Mouse (Mus musculus) B cell, adult 62 days (primary cell): ENCODE measurements around the gene Stfa3. TPM values are rescaled to one million over a fixed set of nuclear protein-coding genes. Genes with fewer than 3 reads are reported as not detected.

Experiments used
- total RNA-seq: library from RNA; stranded (reverse); gene quantifications from 4 replicates; pipeline ENCODE4 v1.2.4, GENCODE M21; 2023

Gene Stfa3
- total RNA-seq = not detected in 4 replicates

DNA sequence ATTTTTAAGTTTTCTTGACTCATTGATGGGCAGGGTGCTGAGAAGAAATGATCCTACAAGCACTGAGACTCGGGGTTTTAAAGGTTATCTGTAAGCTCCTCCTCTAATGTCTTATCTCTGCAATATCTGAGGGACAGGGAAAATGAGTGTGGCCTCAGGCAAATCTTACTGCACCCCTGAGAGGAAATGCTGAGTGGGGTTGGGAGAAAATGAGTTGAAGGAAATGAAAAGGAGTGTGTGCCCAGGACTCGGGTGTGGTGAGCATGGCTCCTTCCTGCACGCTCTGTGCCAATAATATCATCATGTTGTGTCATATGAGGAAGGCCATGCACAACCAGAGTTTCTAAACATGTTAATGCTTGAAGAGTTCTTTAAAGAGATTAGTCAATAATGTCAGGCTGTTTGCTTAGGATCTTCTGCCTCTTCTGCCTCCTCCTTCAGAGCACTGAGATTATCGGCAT, at the start of gene Stfa3:
Gene Stfa3, minus strand, starts transcription at position 51 of the 461 bp plus-strand sequence.

GRCm38 (mm10) chr16:36408357-36408756, 46.8 kb downstream of the Stfa3 start, which contains the start of gene Stfa2:
Gene Stfa2, minus strand, starts transcription at chr16:36408457.

Other genes starting within 250 kb of the Stfa3 start
- not detected in 4 replicates for gene Gm5416, start 245.0 kb downstream of the Stfa3 start, total RNA-seq
- not detected in 4 replicates for gene 2010005H15Rik, start 233.9 kb downstream of the Stfa3 start, total RNA-seq
- not detected in 4 replicates for gene Stfa1, start 178.4 kb downstream of the Stfa3 start, total RNA-seq
- not detected in 4 replicates for gene BC117090, start 121.1 kb downstream of the Stfa3 start, total RNA-seq
- gene BC100530, start 87.6 kb downstream of the Stfa3 start, total RNA-seq = not detected in 4 replicates
- not detected in 4 replicates for gene Stfa2, start 46.9 kb downstream of the Stfa3 start, total RNA-seq
- not detected in 4 replicates for gene Casr, start 106.7 kb upstream of the Stfa3 start, total RNA-seq
- gene Cd86, start 210.7 kb upstream of the Stfa3 start, total RNA-seq = 165 to 192 TPM (median 175 TPM) in 4 replicates
- gene Ildr1, start 238.6 kb upstream of the Stfa3 start, total RNA-seq = 20.1 to 24.4 TPM (median 22.1 TPM) in 4 replicates